Mouse (Mus musculus): Measurements from ENCODE around the gene Prex1.
A peak's percentile ranks its signal among the peaks of the same experiment; 100 is the strongest.

Prex1 gene

DNA sequence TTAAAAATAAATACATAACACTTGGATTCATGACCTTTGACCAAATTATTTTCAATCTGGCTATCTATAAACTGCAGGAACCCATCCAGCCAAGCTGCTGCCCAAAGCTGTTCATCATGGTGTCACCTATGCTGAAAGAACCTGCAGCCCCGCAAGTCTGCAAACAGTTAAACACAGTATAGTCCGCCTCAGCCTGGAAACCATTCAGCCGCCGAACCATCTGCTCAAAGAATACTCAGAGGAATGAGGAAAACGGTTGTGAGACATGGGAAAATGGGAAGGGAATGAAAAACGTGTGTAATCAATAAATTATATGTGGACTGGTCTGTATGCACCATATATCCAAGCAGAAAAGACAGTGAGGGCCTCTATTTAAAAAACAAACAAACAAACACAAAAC is 13.3 kb upstream of the Prex1 start:
- DNase-seq (ENCODE audit: low read depth), result no peak

GRCm38 (mm10) chr2:166720416-166720815 is 6.8 kb upstream of the Prex1 start:
- no peak for DNase-seq (ENCODE audit: low read depth)

- no peak for DNase-seq (ENCODE audit: low read depth)
Observed at GRCm38 (mm10) chr2:166719930-166720305, 6.3 kb upstream of the Prex1 start.

DNA sequence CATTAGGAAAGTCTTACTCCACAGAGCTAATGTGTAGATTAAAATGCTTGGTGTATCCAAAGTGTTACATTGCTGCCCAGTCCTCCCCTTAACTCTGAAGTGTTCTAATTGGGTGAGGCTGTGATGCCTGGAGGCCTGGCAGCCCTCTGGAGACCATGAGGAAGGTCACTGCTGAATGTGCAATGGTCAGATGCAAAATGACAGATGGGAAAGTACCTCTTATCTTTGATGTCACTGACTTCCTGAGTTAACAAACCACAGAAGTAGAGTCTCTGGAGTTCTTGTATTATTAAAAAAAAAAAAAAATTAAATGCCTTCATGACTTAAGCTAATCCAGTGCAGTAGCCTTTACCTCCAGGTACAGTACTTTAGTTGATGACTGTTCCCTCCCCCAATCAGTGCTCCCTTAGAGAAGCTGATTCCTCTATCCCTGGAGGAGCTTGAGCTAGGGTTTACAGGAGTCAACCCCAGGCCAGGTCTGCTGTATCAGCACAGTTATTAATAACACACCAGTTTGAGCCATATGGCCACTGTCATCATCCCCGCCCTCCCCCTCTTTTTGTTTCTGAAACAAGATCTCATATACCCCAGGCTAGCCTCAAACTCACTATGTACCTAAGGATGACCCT is 5.8 kb upstream of the Prex1 start:
- no peak for DNase-seq (ENCODE audit: low read depth)

DNA sequence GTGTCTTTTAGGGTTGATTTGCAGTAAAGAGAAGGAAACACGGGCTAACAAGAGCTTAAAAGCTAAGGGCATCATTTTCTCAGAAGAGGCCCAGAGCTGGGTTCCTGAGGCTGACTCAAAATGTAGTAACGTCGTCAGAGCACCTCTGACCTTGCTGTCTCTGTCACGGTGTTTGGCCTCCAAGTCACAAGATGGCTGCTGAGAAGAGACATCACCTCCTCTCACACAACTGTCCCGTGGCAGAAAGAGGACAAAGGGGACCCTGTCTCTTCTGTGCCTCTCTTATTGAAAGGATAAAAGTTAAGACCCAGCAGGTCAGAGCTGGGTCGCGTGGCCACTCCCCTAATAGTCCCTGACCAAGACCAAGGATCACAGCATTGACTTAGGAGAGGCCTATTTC is 2.4 kb upstream of the Prex1 start:
- no peak for DNase-seq (ENCODE audit: low read depth)

DNA sequence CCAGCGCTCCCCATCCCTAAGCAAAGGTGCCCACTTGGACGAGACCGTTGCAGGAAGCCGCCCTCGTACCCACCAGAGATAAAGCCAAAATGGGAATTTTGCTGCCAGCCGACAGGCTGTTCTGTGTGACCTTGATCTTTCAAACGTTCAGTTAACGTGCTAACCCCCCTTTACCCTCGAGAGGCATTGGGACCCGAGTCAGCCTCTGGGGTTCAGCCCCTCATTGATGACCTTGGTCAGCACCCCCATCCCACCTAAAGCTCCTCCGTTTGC is 731 bp upstream of the Prex1 start:
- DNase-seq (ENCODE audit: low read depth), result no peak

DNA sequence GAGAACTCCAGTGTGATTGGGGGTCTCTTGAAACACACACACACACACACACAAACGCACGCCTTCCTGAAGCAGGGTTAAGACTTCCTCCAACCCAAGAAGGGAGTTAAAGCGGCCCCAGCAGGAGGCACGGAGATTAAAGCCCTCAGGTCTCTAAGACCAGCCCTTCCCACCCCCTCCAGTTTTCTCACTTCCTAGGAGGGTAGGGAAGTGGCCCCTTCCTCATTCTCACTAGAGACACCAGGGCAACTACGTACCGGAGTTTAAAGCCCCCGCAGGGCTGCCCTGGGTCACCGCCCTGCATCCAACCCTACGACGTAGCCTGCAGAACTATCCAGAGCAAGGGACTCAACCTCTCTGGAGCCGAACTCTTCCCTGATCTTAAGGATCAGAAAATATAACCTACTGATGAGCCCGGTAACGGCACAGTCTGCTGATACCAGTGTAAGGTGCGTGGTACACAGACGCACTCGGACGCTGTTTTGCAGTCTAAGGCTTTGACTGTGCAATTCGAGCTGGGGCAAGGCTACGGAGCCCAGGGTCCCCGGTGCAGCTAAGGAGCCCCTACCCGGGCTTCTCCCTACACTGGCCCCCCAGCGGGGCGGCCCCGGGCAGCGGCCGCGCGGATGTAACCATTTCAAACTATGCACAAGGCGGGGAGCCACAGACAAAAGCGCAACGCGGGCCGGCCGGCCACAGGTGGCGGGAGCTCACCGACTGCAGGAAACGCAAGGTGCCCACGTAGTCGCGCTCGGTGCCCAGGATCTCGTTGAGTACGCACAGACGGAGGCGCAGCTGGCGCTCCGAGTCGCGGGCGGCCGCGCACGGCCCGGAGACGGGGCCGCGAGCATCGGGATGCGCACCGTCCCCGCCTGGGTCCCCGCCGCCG is 587 bp downstream of the Prex1 start:
- DNase-seq (ENCODE audit: low read depth), result peak; percentile 69

- no peak for DNase-seq (ENCODE audit: low read depth)
Observed at GRCm38 (mm10) chr2:166712310-166712709, 1.3 kb downstream of the Prex1 start.

GRCm38 (mm10) chr2:166711681-166712132 is 1.9 kb downstream of the Prex1 start:
- no peak for DNase-seq (ENCODE audit: low read depth)

GRCm38 (mm10) chr2:166709883-166710282 is 3.7 kb downstream of the Prex1 start:
- no peak for DNase-seq (ENCODE audit: low read depth)

DNA sequence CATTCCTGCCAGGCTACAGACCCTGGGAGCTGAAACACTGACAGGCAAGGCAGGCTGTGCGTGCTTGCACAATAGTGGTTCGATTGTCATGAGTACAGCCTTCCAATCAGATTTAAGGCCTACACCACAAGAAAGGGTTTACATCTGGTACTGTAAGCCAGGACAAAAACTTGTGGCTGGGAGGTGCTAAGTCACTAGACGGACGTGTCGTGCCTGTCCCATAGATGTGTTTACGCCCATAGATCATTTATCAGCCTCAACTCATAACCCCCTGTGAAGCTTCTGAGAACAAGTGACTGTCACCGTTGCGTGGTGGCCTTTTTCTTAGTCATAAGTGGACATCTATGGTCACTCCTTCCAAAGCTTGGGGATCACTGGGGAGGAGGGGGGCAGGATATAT is 5.3 kb downstream of the Prex1 start:
- DNase-seq (ENCODE audit: low read depth), result no peak

DNA sequence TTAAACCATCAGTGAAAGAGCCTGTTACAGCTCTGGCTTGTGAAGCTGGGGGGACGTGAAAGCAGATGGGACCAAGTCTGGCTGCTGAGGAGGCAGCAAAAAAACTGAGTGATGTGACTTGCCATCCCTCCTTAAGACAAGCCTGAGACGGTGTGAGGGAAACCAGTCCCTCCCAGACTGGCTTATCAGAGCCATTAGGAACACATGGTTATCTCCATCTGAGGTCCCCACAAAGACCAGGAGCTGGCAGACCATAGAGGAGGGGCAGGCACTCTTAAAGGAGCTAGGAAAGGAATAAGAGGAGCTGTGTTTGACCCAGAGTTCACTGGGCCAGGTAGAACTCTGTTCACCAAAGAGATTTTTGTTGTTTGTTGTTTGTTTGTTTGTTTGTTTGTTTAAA is 7.1 kb downstream of the Prex1 start:
- no peak for DNase-seq (ENCODE audit: low read depth)

- DNase-seq (ENCODE audit: low read depth), result no peak
Observed at GRCm38 (mm10) chr2:166703491-166703890, 10.1 kb downstream of the Prex1 start.

DNA sequence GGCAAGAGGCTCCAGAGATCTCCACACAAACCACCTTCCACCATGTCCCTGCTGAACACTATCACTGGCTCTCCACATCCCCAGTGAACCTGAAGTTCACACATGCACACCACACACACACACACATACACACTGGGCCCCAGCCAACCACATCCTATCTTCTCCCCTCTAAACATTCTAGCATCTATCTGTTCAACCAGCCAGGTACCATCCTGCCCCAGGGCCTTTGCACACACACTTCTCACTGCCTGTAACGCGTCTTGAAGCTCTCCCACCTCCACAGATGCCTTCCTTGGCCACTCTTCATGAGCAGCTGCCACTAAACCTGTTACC is 11.6 kb downstream of the Prex1 start:
- no peak for DNase-seq (ENCODE audit: low read depth)

- DNase-seq (ENCODE audit: low read depth), result no peak
Observed at GRCm38 (mm10) chr2:166701248-166702112, 12.2 kb downstream of the Prex1 start.

GRCm38 (mm10) chr2:166700732-166701131 is 12.9 kb downstream of the Prex1 start:
- DNase-seq (ENCODE audit: low read depth), result no peak

GRCm38 (mm10) chr2:166700116-166700515 is 13.5 kb downstream of the Prex1 start:
- DNase-seq (ENCODE audit: low read depth), result no peak

DNA sequence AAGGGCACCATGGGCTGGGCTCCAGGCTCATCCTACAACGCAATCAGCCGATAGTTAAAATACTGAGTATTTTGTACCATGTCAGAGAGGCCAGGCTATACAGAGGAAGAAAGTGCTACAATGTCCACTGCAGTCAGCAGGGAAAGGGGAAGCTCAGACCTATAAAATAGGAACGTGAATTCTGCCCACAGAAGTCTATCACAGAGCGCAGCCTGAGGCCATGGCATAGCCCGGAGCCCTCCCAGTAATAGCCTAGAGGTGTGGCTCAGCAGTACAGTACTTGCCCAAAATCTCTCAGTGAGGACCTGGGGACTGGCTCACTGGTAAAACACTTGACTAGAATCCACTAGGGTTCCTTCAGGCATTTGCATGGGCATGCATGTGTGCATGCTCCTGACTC is 14.1 kb downstream of the Prex1 start:
- no peak for DNase-seq (ENCODE audit: low read depth)

- no peak for DNase-seq (ENCODE audit: low read depth)
Observed at GRCm38 (mm10) chr2:166694616-166695015, 19.0 kb downstream of the Prex1 start.

DNA sequence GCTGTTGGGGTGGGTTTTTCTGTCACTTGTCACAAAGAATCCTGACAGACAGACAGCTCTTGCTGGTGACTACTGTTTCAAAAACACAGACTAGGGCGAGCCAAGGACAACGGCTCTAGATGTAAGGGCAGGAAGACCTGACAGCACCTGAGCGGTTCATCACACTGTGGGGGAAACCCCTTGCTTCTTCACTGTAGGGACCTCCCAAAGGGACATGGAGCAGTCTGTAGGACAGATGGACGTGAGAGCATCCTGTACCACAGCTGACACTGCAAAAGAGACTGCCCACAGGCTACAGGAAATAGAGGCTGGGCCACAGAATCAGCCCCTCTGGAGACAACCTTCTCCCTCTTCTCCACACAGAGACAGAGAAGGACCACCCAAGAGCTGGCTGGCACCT is 20.2 kb downstream of the Prex1 start:
- DNase-seq (ENCODE audit: low read depth), result no peak

GRCm38 (mm10) chr2:166691602-166692509 is 21.8 kb downstream of the Prex1 start:
- DNase-seq (ENCODE audit: low read depth), result no peak

DNA sequence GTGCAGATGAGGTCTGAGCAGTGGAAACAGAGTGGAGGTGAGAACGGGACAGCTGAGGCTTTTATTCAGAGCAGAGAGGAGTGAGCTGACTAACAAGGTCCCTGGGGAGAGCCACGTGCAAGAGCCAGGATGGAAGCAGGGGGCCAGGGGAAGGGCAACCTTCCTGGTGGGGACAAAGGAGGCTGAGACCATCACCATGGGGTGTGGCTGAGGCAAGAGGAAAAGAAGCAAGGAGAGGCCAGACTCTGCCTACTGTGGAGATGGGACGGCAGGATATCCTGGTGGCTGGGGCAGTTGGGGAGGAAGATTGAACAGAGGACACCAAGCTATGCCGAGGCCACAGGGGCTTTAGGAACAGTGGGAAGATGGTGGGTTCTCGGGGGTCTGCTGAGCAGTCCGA is 26.7 kb downstream of the Prex1 start:
- no peak for DNase-seq (ENCODE audit: low read depth)

Data from c-Kit-positive CD71-negative TER-119-negative erythroid progenitor cells, embryonic 14.5 days (primary cell).